Mouse (Mus musculus) adrenal gland, postnatal 36 days (tissue): ENCODE measurements around the gene Vangl1. TPM values are rescaled to one million over a fixed set of nuclear protein-coding genes. Genes with fewer than 3 reads are reported as not detected.
A peak's percentile ranks its signal among the peaks of the same experiment; 100 is the strongest.
"Not testable (repeated sequence)": the region's sequence is repeated elsewhere in the genome, so short reads cannot be mapped to it uniquely, and the experiment has no call there.

Experiments
- DNase-seq, 2 experiments: peaks; one replicate each; pipeline ENCODE4 v3.0.0; 2021; ENCODE audit warnings: mixed read lengths in 1 of 2
- long read RNA-seq, 2 experiments: library from polyadenylated mRNA; stranded (forward); transcript quantifications; one replicate each; pipeline ENCODE4 v2.0.0; 2021; ENCODE audit warnings: borderline sequencing depth in 2 of 2
- total RNA-seq, 2 experiments: library from RNA; stranded (reverse); gene quantifications; 2 replicates each; pipeline ENCODE4 v1.2.3; 2021

The Vangl1 gene
- 10 to 100 TPM; 30.4 to 33.9 TPM for total RNA-seq
- long read RNA-seq, experiment 1, full-length matches to known transcripts: 3 of 13 reads
- long read RNA-seq, experiment 1, partial matches to known transcripts: 4 of 13 reads
- long read RNA-seq, experiment 1, other reads (novel, unspliced or antisense): 6 of 13 reads
- long read RNA-seq, experiment 2, full-length matches to known transcripts: 3 of 4 reads
- long read RNA-seq, experiment 2, partial matches to known transcripts: 1 of 4 reads
- long read RNA-seq, experiment 2, other reads (novel, unspliced or antisense): 0 of 4 reads

DNA sequence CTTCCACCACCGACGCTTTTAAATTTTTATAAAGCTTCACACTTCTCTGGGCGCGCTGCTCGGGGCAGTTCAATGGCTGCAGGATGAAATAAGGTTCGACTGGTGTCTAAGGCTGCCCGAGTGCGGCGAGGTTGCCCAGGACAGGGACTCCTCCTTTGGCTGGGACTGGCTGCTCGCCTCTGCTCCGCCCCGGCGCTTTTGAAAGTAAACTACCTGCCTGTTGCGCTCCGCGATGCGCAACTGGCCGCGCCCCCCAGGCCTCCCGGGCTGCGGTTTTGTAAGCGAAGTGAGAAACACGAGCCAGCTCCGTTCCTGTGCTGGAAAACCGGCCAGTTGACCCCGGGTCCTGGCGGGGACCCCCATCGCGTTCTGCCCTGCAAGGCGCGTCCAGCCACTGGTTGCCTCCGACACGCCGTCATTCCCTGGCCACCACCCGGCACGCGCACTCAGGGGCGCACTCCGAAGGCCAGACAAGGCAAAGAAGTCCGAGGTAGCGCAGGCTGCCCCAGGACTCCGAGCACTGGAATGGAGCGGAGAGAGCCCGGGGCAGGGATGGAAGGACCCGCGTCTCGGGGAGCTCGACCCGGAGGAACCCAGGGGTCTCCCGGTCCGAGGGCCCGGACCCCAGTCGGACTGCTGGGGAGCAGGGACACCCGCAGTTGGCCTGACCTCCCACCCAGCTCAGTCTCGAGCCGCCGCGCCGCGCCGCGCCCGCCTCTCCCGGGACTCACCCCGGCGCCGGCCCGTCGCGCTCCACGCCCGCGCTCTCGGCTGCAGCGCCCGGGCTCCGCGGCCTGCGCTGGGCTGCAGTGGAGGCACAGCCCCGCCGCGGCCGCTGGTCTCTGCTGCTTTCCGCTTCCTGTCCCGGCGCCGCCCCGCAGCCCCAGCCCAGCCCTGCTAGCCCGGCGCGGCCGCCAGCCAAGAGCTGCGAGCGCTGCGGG lies at the start of gene Vangl1:
Gene Vangl1 (minus strand): TSS at position 913 of the 941 bp plus-strand sequence.
- DNase-seq: peak; percentile 89 to 93

DNA sequence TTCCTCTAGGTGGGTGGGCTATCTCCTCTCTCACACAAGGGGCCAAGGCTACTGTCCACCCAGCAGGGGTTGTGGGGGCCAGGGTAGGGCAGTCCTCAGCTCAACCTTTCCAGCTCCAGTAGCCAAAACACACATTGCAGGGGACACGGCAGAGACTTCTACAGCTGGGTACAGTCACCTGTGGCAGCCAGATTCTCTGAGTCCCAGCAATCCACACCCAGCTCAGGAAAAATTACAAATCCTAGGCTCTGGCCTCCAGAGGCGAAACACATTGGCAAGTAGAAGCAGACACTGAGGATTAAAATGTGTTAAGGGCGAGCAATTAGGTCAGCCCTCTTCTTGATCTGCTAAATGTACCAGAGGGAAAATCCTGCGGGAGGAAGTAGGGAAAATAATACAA lies 49.1 kb upstream of the Vangl1 start:
- no peak for DNase-seq

DNA sequence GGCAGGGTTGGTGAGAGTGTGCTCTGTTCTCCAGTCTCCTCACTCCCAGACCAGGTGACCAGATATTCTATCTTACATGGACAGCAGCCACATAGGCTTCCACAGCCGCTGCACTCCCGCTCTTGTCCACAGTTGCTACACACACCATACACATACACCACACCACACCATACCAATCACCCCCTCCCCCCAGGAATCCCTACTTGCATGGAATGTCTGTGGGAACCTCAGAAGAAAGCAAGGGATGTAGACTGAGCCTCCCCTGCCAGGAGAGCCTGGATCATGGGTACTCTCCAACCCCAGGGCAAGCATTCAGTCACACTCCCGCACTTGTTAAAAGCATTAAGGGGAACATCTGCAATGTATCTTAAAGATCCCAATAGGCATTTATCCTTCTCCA lies 48.4 kb upstream of the Vangl1 start:
- no peak for DNase-seq

DNA sequence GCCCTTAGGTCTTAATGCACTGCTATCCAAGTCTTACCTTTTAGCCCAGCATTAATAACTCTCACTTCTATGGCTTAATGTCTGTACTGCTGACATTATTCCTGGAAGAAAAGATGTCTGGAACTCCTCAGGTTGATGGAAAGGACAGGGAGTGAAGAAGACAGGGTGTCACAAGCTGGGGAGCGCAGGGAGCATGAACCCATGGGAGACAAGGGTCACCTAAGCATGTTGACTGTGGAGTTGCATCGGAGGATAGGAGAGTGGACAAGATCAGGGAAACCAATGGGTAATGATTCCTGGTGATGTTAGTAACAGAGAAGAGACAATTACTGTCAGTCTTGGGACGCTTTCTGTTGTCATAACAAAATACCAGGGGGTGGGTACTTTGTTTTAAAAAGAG lies 46.4 kb upstream of the Vangl1 start:
- DNase-seq: no peak

DNA sequence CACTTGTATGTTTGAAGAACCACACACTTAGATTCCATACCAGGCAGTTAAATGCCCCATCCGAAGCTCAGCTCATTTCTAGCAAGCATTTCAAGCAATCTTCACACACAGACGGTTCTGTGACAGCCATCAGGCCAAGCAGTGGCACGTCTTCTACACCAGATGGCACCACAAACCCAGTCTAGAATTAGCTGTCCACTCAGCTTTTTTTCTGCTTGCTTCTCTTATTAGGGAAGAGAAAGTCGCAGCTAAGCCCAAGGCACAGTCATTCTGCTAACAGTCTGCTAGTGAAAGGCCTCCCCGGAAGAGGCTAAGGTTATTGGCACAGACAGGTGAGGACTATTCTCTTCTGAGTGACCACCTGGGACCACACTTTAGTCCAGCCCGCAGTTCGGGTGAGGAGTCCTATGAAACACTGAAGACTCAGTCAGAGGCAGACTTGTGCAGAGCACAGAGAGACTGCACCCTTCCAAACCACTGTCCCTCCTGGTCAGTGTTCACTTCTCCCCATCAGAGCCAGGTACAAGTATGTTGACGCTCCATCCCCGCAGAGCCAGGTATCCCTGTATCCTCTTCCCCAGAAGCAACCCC lies 45.0 kb upstream of the Vangl1 start:
- peak; percentile 49 to 58 for DNase-seq

DNA sequence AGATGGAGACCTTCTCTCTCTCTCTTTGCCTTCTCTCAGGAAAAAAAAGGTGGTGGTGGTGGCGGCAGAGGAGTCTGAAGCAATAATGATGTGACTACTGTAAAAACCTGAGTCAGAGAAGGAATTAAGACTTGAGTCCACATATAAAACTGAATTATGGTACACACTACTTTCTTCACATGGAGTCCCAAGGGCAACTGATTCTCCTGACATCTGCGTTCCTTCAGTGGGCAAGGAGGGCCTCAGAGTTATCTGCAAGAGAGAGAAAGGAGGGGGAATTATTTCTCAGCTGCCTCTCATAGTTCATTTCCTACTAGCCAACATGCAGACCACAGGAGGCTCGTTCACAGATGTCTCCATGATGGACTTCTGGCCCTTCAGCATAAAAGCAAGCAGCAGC lies 40.1 kb upstream of the Vangl1 start:
- no peak for DNase-seq

DNA sequence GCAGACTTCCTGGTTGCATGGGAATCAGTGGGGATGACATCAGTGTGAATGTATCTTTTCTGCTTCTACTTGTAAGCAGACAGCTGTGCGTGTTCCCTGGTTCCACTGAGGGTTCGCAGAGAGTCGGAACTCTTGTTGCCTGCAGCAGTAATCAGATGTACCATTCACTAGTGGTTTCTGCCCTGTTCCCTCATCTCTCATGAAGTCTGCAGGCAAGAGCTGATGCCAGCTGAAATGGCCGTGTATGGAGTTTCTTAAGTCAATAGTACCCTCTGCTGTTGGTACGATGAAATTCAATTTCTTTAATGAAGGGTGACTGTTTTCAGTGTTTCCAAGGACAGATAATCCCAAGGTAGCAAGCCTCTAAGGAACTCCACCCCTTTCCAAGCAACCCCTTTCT lies 38.4 kb upstream of the Vangl1 start:
- DNase-seq: peak in 1 of 2 experiments; percentile 25

DNA sequence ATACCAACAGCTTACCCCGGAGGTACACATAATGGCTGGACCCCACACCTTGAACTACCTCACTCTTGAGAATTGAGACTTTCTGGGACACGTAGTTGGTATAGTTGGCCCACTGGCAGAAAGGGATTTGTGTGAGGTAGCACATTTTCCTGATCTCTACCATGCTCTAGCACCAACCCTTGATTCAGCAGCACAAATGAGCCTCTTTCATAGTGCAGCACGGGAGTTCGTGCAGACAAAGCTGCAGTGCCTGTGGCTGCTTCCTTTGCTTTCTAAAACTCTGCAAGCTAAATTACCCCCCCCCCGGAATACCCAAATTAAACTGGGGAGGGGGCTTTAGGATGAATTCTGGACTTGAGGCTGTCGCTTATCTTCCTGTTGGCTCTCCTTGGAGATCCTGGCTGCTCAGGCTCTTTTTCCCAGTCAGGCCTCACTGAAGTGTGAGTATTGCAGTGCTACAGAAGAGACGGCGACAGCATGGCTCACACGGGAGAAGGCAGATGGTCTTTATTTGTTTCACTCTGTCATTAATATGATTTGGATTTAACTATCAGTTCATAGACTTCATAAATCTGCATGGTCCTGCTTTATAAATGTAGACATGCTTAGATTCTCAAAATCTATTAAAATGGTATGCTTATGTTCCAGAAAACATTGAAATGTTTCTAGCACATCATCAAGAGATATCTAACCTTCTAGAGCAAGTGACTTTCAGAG lies 27.1 kb upstream of the Vangl1 start:
- no peak for DNase-seq

DNA sequence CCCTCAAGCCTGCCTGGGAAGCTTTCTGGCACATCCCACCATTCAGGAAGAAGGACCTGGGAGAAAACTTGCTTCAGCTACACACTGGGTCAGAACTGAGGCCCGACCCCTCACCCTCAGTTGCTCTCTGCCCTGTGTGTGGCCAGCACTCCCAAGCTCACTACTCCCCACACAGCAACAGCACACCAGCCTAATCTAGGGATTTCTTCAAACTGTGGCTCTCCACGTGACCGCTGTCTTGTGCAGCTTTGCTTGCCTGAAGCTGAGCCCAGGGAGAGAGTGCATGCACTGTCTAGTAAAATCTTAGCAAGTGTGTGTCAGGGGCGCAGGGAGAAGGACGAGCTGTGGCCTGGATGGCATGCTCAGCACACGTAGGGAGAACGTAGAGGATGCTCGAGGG lies 18.3 kb upstream of the Vangl1 start:
- no peak for DNase-seq

DNA sequence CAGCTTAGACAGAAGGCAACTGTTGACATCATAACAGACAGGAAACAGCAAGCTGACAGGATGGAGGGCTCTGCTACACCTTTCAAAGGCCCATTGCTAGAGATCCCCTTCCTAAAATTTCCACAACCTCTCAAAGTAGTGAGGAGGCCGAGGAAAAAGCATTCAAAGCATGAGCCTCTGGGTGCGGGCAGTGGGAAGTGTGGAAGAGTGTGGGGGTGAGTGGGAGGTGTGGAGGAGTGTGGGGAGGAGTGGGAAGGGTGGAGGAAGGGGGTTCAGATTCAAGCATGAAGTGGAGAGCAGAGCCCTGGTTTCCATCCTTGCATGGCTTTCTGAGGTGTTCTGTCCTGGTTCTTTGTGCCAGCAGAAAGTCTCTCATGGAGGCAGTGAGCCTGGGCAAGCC lies 13.8 kb upstream of the Vangl1 start:
- DNase-seq: no peak

DNA sequence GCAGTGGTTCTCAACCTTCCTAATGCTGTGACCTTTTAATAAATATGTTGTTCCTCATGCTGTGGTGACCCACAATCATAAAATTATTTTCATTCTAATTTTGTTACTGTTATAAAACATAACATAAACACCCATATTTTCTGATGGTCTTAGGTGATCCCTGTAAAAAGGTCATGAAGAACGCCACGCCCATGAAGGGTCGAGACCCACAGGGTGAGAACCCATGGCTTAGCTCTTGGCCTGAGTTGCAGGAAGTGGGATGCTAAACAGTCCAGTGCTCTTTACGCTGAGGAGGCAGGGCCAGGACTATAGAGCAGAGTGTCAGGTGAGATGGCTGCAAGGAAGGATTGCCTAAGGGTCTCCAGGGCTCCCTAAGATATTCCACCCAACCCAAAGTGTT lies 10.2 kb upstream of the Vangl1 start:
- no peak for DNase-seq

DNA sequence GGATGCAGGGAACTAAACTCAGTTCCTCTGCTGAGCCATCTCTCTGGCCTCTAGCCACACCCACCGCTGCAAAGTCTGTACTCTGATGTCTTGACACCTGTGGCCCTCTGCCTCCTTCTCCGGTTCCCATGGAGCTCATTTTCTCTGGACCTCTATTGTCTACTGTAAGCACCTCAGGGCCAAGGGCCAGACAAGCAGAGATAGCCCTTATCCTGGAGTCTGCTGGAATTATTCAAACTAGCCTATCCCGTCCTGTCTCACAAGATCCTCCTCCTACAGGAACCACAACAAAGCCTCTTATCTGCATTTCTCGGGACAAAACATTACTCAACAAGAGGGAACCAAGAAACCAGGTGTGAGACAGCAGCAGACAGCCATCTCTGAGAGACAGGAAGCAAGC lies 9.8 kb upstream of the Vangl1 start:
- DNase-seq: no peak

DNA sequence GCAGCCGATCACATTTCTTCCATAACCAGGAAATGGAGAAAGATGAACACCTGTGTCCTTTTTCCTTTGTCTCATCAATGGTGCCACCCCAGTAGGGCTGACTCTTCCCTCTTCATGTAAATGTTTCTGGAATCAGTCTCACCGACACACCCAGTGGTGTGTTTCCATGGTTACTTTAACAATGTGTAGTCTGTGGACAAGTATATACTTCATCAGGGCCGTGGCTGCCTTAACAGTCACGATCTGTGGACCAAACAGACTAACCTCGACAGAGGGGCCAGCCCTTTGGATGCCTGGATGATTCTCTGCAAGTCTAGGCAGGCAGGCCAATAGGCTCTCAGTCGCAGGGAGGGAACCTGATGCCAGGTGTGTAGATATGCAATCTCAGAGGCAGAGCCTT lies 8.4 kb upstream of the Vangl1 start:
- no peak for DNase-seq

DNA sequence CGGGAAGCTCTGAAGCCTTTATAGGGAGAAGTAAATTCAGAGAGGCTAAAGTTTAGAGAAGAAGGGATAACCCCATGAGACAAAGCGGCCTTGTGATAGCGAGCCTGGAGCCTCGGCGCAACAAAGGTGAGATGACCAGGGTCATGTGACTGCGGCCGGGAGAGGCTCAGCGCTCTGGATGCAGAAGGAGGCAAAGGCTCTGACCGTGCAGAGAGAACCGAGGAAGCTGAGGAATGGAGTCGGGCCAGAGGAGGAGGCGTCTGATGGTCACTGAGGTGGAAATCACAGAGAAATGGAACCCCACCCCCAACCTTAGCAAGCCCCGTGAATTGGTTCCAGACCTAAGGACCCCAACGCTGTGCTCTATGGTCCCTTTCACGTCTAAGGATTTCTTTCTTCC lies 7.8 kb upstream of the Vangl1 start:
- DNase-seq: no peak

DNA sequence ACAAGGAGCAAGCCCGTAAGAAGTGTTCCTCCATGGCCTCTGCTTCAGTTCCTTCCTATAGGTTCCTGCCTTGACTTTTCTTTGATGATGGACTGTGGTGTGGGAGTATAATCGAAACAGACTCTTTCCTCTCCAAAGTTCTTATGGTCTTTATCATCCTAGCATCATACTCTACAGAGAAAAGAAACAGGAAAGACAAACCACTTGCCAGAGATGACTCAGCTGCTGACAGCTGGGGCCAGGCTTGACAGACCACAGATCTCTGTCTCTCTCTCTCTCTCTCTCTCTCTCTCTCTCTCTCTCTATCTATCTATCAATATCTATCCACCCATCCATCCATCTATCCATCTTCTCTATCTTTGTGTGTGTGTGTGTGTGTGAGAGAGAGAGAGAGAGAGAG lies 6.8 kb upstream of the Vangl1 start:
- DNase-seq: no peak

DNA sequence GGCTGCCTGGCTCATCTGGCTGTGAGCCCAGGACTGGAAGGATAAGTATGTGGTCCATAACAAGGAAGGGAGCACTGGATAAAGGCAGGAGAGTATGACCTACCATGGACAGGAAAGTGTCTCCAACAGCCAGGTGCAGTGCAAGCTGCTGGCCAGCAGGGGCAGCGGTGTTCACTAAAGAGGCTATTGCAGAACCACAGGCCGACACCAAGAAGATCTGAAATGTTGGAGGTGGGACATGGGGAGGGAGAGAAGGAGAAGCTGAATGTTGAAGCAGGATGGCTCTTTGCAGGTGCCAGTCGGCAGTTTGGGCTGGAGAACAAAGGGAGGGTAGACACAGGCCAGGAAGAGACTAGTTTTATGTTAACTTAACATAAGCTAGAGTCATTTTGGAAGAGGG lies 6.3 kb upstream of the Vangl1 start:
- DNase-seq: peak in 1 of 2 experiments; percentile 36

DNA sequence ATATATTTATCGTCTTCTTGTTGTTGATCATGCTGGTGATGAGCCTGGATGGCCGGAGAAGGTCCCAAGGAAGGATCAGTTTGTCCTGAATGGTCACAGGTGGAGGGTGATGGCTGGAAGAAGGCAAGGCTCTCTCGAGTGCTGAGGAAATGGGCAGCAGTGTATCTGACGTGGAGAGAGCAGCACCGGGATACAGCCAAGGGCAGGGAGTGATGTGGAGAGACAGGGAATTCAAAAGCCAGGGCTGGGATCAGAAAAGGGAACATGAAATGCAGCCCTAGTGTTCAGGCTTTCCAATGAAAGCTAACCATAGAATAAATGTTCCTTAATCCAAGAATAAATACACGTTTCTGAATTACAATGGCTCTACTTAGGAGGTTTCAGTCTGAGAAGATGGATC lies 4.4 kb upstream of the Vangl1 start:
- DNase-seq: no peak

DNA sequence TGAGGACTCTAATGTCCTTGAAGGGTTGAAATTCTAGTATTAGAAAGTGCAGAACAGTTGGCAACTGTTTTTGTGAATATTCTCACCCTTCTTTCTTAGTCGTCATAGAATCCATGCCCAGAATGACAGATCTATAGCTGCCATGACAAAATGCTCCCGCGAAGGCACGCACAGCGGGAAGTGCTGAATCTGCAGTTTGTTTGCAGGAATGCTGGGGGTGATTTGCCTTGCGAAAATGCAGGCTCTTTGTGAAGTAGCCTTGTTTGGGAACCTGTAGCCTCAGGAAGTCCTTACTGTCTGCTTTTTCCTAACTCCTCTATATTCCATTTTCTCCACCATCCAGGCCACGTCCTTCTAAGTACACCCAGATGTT lies 951 bp upstream of the Vangl1 start:
- no peak for DNase-seq

DNA sequence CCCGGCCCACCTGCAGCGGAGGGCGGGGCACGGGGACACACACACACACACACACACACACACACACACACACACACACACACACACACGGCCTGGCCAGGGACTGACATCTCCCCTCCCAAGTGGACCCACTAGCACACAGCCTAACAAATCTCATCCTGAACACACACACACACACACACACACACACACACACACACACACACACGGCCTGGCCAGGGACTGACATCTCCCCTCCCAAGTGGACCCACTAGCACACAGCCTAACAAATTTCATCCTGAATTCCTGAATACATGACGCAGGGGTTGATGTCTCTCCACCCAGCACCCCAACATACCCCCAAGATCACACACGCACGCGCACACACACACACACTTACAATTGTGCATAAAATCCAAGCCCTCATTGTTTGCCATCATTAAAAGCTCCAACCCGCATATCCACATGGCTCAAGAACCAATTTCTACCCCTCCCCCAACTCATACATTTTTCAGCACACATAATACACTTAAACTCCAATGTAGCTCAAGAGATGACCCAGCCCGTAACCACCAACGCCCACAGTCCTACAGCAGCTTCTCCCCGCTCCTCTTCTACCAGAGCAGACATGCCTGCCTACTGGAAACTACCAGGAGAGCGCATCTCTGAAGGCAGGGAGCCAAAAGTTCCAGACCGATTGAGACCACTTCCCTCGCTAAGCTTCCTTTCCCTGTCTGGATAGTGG lies 403 bp upstream of the Vangl1 start:
- DNase-seq: not testable (repeated sequence)

DNA sequence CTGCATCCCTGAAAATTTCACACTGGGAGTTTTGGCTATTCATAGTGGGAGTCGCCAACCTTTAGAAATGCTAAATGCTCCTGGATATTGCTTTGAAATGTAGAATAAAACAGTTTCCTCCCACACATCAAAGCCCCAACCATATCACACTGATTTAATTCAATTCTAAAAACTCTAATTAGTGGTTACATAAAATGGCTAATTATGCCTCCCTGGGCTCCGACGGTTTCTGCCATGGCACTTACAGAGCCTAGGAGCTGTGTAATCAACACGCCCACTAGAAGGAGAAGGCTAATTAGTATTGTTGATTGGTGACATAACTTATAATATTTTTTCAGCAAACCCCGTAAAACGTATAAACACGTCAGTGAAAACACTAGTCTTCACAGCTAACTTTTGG lies 1.4 kb downstream of the Vangl1 start:
- DNase-seq: no peak

DNA sequence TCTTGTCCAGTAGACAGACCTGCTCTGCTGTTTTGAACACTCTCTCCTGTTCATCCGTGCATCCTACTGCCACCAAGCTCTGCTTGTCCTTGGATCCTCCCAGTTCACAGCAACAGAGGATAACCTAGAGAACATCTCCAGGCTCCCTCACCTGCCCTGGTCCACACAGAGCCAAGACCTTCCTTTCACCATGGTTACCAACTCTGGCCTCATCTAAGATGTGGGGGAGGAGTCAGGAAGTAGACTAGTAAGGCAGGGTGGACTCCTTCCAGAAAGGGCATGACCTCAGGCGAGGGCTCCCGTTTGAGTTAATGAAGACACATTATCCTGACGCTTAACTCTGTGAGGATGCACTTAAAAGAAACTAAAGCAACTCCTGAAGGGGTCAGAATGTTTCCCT lies 4.5 kb downstream of the Vangl1 start:
- no peak for DNase-seq

DNA sequence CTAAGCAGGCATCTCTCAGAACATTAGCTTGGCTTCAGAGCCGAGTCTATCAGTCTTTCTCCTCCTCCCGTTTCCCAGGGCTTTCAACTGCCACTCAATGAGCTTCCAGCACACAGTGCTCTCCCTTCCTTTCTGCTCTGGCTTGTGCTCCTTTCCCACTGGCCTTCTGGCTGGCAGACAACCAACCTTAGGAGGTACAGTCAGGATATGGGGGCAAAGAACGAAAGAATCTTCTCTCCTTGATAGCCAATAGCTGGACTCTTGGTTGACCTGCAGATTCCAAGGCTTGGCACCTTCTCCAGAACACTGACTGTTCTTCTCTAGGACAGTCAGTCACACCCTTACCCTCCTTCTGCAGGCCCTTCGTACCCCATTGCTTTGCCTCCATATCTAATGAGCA lies 5.3 kb downstream of the Vangl1 start:
- no peak for DNase-seq
